Mouse (Mus musculus) lung, embryonic 16.5 days (tissue): ENCODE data around the gene Gm773. TPM values are rescaled to one million over a fixed set of nuclear protein-coding genes. Genes with fewer than 3 reads are reported as not detected.
"Not testable (repeated sequence)": the region's sequence is repeated elsewhere in the genome, so short reads cannot be mapped to it uniquely, and the experiment has no call there.

ENCODE experiments used
- ATAC-seq: fragments of 200-750 bp; cut with Nextera tagmentation; 2 replicates; pipeline ENCODE4 v1.8.0; 2017; ENCODE audit warnings: low read depth, mild to moderate bottlenecking, moderate library complexity
- H3K27ac ChIP-seq: fragments of 300-500 bp; sonication (generic); 2 replicates; pipeline ENCODE4 v1.5.1; 2014; ENCODE audit warnings: mild to moderate bottlenecking, control low read depth, low read length
- H3K27me3 ChIP-seq: fragments of 300-500 bp; sonication (generic); 2 replicates; pipeline ENCODE4 v1.6.1; 2014; ENCODE audit warnings: low read depth, low read length, mixed read lengths; ENCODE audit not compliant: control insufficient read depth, insufficient read depth
- H3K36me3 ChIP-seq: fragments of 300-500 bp; sonication (generic); 2 replicates; pipeline ENCODE4 v1.6.1; 2014; ENCODE audit warnings: low read length; ENCODE audit not compliant: control insufficient read depth, insufficient read depth
- H3K4me1 ChIP-seq: fragments of 300-500 bp; sonication (generic); replicated peaks from 2 replicates; pipeline ENCODE4 v1.6.1; 2014; ENCODE audit warnings: low read length, mixed read lengths; ENCODE audit not compliant: control insufficient read depth, insufficient read depth
- H3K4me2 ChIP-seq: fragments of 300-500 bp; sonication (generic); 2 replicates; pipeline ENCODE4 v1.6.1; 2014; ENCODE audit warnings: low read depth, low read length, control low read depth
- H3K4me3 ChIP-seq: fragments of 300-500 bp; sonication (generic); 2 replicates; pipeline ENCODE4 v1.5.1; 2014; ENCODE audit warnings: mild to moderate bottlenecking, low read length, control low read depth
- H3K9ac ChIP-seq: fragments of 300-500 bp; sonication (generic); 2 replicates; pipeline ENCODE4 v1.6.1; 2014; ENCODE audit warnings: low read length, control low read depth
- H3K9me3 ChIP-seq: fragments of 300-500 bp; sonication (generic); 2 replicates; pipeline ENCODE4 v1.6.1; 2016; ENCODE audit warnings: low read length; ENCODE audit not compliant: control insufficient read depth
- WGBS: fragments of 180-500 bp; shearing (Covaris S2); extraction: QIAGEN DNeasy Blood & Tissue Kit; methylation state at CpG from one replicate; pipeline ENCODE4 v1.1.7; 2014; 5-methylcytosine and 5-hydroxymethylcytosine counted together
- polyA plus RNA-seq: library from polyadenylated mRNA; unstranded; fragments of >200 nt; fragmentation: Nextera tagmentation; extraction: Ambion mirVana; gene quantifications from 2 replicates; pipeline ENCODE4 v1.2.1, GENCODE M21; 2015

Gene Gm773
- polyA plus RNA-seq, result not detected in 2 replicates

DNA sequence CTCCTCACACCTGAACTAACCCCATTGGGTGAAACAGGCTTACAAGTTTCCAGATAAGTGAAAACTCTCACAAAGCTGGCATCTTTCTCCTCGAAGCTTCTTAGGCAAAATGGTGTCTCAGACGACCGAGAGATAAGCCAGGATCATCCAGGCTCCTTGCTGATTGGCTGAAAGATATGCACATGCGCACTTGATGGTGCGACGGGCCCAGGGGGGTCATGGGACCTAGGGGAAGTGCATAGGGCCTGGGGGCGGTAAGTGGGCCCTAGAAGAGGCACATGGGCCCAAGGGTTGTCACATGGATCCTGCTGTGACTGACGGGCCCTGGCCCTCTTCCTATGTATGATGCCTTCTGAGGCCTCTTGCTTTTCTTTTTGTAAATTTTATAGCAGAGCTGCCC, at the start of gene Gm773:
Gm773 (minus strand) TSS at position 111 of the 400 bp plus-strand sequence.
- Histone ChIP-seq H3K27ac (no peak within 1 kb of the TSS), H3K4me2 (no peak within 1 kb of the TSS), H3K4me1 (no peaks in the 10 kb centered on the region), H3K9ac (no peak within 1 kb of the TSS), H3K27me3 (no peaks in the 10 kb centered on the region), H3K9me3 (no peaks in the 10 kb centered on the region), H3K4me3 (no peak within 1 kb of the TSS), H3K36me3 (no peaks in the 10 kb centered on the region)
- 82% methylated on average over 8 of the region's 8 CpGs for WGBS
- no peak for ATAC-seq

- H3K9ac ChIP-seq, ATAC-seq, H3K27me3 ChIP-seq, H3K36me3 ChIP-seq, H3K9me3 ChIP-seq, H3K4me1 ChIP-seq, H3K4me3 ChIP-seq, H3K4me2 ChIP-seq, H3K27ac ChIP-seq: not testable (repeated sequence)
- WGBS, result no CpG with 5 or more reads among the region's 1 CpGs
Measured at GRCm38 (mm10) chrX:56186449-56186848, 26.2 kb downstream of the Gm773 start.

- H3K9me3 ChIP-seq, result no peaks in the 10 kb centered on the region
- WGBS, result 88% methylated on average over 2 of the region's 2 CpGs
- no peak for ATAC-seq
- no peak overlapping the region for H3K27ac ChIP-seq
- no peak overlapping the region for H3K9ac ChIP-seq
- H3K4me2 ChIP-seq, result no peak overlapping the region
- H3K4me1 ChIP-seq, result no peaks in the 10 kb centered on the region
- H3K4me3 ChIP-seq, result no peak overlapping the region
- no peaks in the 10 kb centered on the region for H3K27me3 ChIP-seq
- H3K36me3 ChIP-seq, result no peaks in the 10 kb centered on the region
Measured at GRCm38 (mm10) chrX:56151396-56151795, 61.3 kb downstream of the Gm773 start.

Other genes starting within 250 kb of the Gm773 start
- gene 3830403N18Rik, start 76.3 kb downstream of the Gm773 start, polyA plus RNA-seq, result 0.99 and 1.2 TPM in 2 replicates
- gene Zfp449, start 133.5 kb upstream of the Gm773 start, polyA plus RNA-seq, result 7.2 and 8.2 TPM in 2 replicates
- gene Smim10l2a, start 161.7 kb upstream of the Gm773 start, polyA plus RNA-seq, result 5.7 and 5.8 TPM in 2 replicates
- 1.1 and 3.5 TPM in 2 replicates for gene Gm2174, start 235.1 kb upstream of the Gm773 start, polyA plus RNA-seq
- 29.4 and 31.8 TPM in 2 replicates for gene Ints6l, start 242.0 kb upstream of the Gm773 start, polyA plus RNA-seq